Mouse (Mus musculus): Measurements from ENCODE around the gene Ccr1.

Ccr1 gene

GRCm38 (mm10) chr9:123927281-123927960 is 41.1 kb downstream of the Ccr1 start:
- no peak for DNase-seq (ENCODE audit: low spot score in 2 of 2)

- DNase-seq (ENCODE audit: low spot score in 2 of 2) = peak in 1 of 2 experiments; percentile 34
These were observed 42.5 kb downstream of the Ccr1 start for GRCm38 (mm10) chr9:123926041-123926440.

GRCm38 (mm10) chr9:123925101-123925946 is 43.2 kb downstream of the Ccr1 start:
- peak; percentile 77 to 86 for DNase-seq (ENCODE audit: low spot score in 2 of 2)

GRCm38 (mm10) chr9:123924589-123925066 is 43.9 kb downstream of the Ccr1 start:
- peak; percentile 71 to 86 for DNase-seq (ENCODE audit: low spot score in 2 of 2)

- peak; percentile 47 to 70 for DNase-seq (ENCODE audit: low spot score in 2 of 2)
These were observed 44.5 kb downstream of the Ccr1 start for GRCm38 (mm10) chr9:123924035-123924434.

- no peak for DNase-seq (ENCODE audit: low spot score in 2 of 2)
These were observed 45.1 kb downstream of the Ccr1 start for GRCm38 (mm10) chr9:123923146-123923991.

All from frontal cortex, postnatal 25 days (tissue).